In the genomic region with DNA sequence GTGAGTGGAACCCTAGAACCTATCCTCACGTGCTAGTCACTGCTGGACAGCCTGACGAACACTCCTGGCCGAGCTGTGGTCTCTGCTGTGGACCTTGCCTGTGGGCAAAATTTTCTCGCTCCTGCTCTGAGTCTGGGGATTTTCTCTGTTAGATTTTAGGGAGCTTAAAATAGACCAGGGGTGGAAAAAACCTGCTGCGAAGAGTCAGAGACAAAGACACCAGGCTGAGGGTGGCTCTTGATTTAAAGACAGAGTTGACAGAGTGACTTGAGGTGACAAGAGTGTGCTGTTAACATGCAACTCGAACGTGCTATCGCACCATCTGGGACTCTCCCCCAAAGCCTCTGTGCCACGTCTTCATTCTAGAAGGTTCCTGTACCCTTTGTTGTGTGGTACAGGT, we compare ENCODE assay signal across 49 mouse cellular contexts. TPM values are rescaled to one million over a fixed set of nuclear protein-coding genes. Genes with fewer than 3 reads are reported as not detected.
"Had no signal": no experiment of that assay in that cellular context is flagged by ENCODE, and none has a peak within 500 bp of the region (broad histone marks: within the 10 kb centered on the region; RNA-seq: fewer than 3 reads in every experiment).

No protein-coding gene starts in this region.

- H3K27me3 ChIP-seq: heart, embryonic 13.5 days; heart, embryonic 15.5 days; hindbrain, embryonic 13.5 days; hindbrain, embryonic 15.5 days; intestine, embryonic 15.5 days; kidney, embryonic 15.5 days had no signal

- DNase-seq: heart, postnatal 10 days; heart, postnatal 14 days; heart, postnatal 36 days; heart, postnatal 4 days; kidney, adult 11 months; kidney, adult 18-20 months; kidney, adult 2 months; kidney, adult 8-10 months; kidney, adult 9 months; kidney, postnatal 10 days; kidney, postnatal 14 days; kidney, postnatal 25 days; kidney, postnatal 36 days; kidney, postnatal 4 days; layer of hippocampus, adult 9-11 months; layer of hippocampus, postnatal 36 days had no signal

- H3K4me2 ChIP-seq: heart, embryonic 13.5 days; heart, embryonic 15.5 days; hindbrain, embryonic 12.5 days; hindbrain, embryonic 13.5 days; hindbrain, embryonic 14.5 days; hindbrain, embryonic 15.5 days; intestine, embryonic 15.5 days; kidney, embryonic 15.5 days had no signal

- H3K36me3 ChIP-seq: heart, embryonic 13.5 days; heart, embryonic 15.5 days; hindbrain, embryonic 10.5 days; hindbrain, embryonic 12.5 days; hindbrain, embryonic 13.5 days; hindbrain, embryonic 15.5 days; intestine, embryonic 15.5 days; kidney, embryonic 15.5 days had no signal

- H3K27ac ChIP-seq: heart, embryonic 13.5 days; heart, embryonic 15.5 days; hindbrain, embryonic 10.5 days; hindbrain, embryonic 12.5 days; hindbrain, embryonic 13.5 days; hindbrain, embryonic 14.5 days; hindbrain, embryonic 15.5 days; hindbrain, postnatal 0 days; intestine, embryonic 15.5 days; kidney, embryonic 15.5 days; kidney, postnatal 0 days; layer of hippocampus, adult 2 months; left cerebral cortex, adult 2 months had no signal

- H3K9me3 ChIP-seq: heart, embryonic 13.5 days; heart, embryonic 15.5 days; hindbrain, embryonic 10.5 days; hindbrain, embryonic 12.5 days; hindbrain, embryonic 13.5 days; hindbrain, embryonic 15.5 days; intestine, embryonic 15.5 days; kidney, embryonic 15.5 days had no signal

- H3K4me3 ChIP-seq: heart, embryonic 13.5 days; heart, embryonic 15.5 days; hindbrain, embryonic 10.5 days; hindbrain, embryonic 12.5 days; hindbrain, embryonic 13.5 days; hindbrain, embryonic 15.5 days; intestine, embryonic 15.5 days; kidney, embryonic 15.5 days; layer of hippocampus, adult 2 months; left cerebral cortex, adult 2 months had no signal

- ATAC-seq: hindbrain, embryonic 16.5 days; hindbrain, postnatal 0 days; inflammation-experienced regulatory T-cells, adult 6 months; intestine, embryonic 15.5 days; intestine, embryonic 16.5 days; intestine, postnatal 0 days had no signal

- H3K4me1 ChIP-seq: heart, embryonic 13.5 days; heart, embryonic 15.5 days; hindbrain, embryonic 12.5 days; hindbrain, embryonic 13.5 days; hindbrain, embryonic 15.5 days; intestine, embryonic 15.5 days; kidney, embryonic 15.5 days had no signal

- H3K9ac ChIP-seq: heart, embryonic 13.5 days; heart, embryonic 15.5 days; hindbrain, embryonic 12.5 days; hindbrain, embryonic 13.5 days; hindbrain, embryonic 14.5 days; hindbrain, embryonic 15.5 days; intestine, embryonic 15.5 days; kidney, embryonic 15.5 days had no signal

RNA-seq across cellular contexts. Expression of gene Kcnt1, which starts 35.4 kb away (rescaled TPM):
- total RNA-seq: hematopoietic stem cell, adult 5-6 weeks had no signal
- polyA plus RNA-seq: heart, embryonic 14.5 days; heart, embryonic 15.5 days; inflammation-experienced regulatory T-cells, adult 6 months had no signal

RNA-seq across cellular contexts. Expression of gene Sohlh1, which starts 51.9 kb away (rescaled TPM):
- total RNA-seq: heart, postnatal 10 days; heart, postnatal 14 days; heart, postnatal 25 days; heart, postnatal 36 days; heart, postnatal 4 days; hematopoietic stem cell, adult 5-6 weeks; hindbrain, postnatal 0 days; layer of hippocampus, adult 18-20 months; layer of hippocampus, adult 2 months; layer of hippocampus, adult 8-10 months; layer of hippocampus, postnatal 10 days; layer of hippocampus, postnatal 14 days; layer of hippocampus, postnatal 25 days; layer of hippocampus, postnatal 36 days; left cerebral cortex, adult 18-20 months; left cerebral cortex, adult 2 months; left cerebral cortex, adult 8-10 months; left cerebral cortex, postnatal 10 days had no signal
- polyA plus RNA-seq: heart, embryonic 13.5 days; heart, embryonic 14.5 days; heart, embryonic 15.5 days; heart, embryonic 16.5 days; heart, postnatal 0 days; hindbrain, embryonic 10.5 days; hindbrain, embryonic 12.5 days; hindbrain, embryonic 13.5 days; hindbrain, embryonic 14.5 days; hindbrain, embryonic 15.5 days; hindbrain, embryonic 16.5 days; hindbrain, postnatal 0 days; intestine, embryonic 14.5 days; intestine, embryonic 15.5 days; intestine, embryonic 16.5 days; intestine, postnatal 0 days; kidney, embryonic 14.5 days; kidney, embryonic 15.5 days; kidney, postnatal 0 days; large intestine, adult 2 months had no signal
